Mouse (Mus musculus) CH12.LX (cell line): ENCODE data around the gene Hsd17b14. TPM values are rescaled to one million over a fixed set of nuclear protein-coding genes. Genes with fewer than 3 reads are reported as not detected.
A peak's percentile ranks its signal among the peaks of the same experiment; 100 is the strongest.

Experiments used
- DNase-seq: peaks from one replicate; pipeline ENCODE4 v3.0.0-alpha.2; 2013; ENCODE audit errors: extremely low read depth
- H3K27ac ChIP-seq: 2 replicates; pipeline ENCODE4 v1.5.1; 2012; ENCODE audit warnings: low read depth, mild to moderate bottlenecking, control low read depth, moderate library complexity; ENCODE audit not compliant: insufficient read depth
- H3K27me3 ChIP-seq: replicated peaks from 2 replicates; pipeline ENCODE3; 2012; ENCODE audit warnings: inconsistent platforms
- H3K36me3 ChIP-seq, 2 experiments: replicated peaks in 1 of 2; 2 replicates each; pipeline versions ENCODE3 to v1.6.1; 2012; ENCODE audit warnings: inconsistent platforms in 1 of 2, low read length in 1 of 2, mild to moderate bottlenecking in 1 of 2, mixed read lengths in 1 of 2, moderate library complexity in 1 of 2; ENCODE audit not compliant: control insufficient read depth in 1 of 2, insufficient read depth in 1 of 2
- H3K4me1 ChIP-seq, 2 experiments: 2 replicates each; pipeline ENCODE4 v1.6.1; 2012; ENCODE audit warnings: inconsistent platforms in 1 of 2, moderate library complexity in 1 of 2; ENCODE audit not compliant: insufficient read depth in 2 of 2, control insufficient read depth in 1 of 2
- H3K4me2 ChIP-seq: 2 replicates; pipeline ENCODE4 v1.6.1; 2012; ENCODE audit warnings: low read depth, mild to moderate bottlenecking, control low read depth; ENCODE audit not compliant: poor library complexity, insufficient read depth, severe bottlenecking
- H3K4me3 ChIP-seq, 3 experiments: fragments of 150-350 bp in 1 of 3; sonication (generic) in 1 of 3; replicated peaks in 1 of 3; 2 replicates each; pipeline versions ENCODE3 to v1.5.1; 2011 to 2012; ENCODE audit warnings: low read depth in 2 of 3, low read length in 2 of 3, mild to moderate bottlenecking in 2 of 3, moderate library complexity in 2 of 3, control low read depth in 1 of 3, improper control_type of control experiment in 1 of 3, inconsistent platforms in 1 of 3, mixed read lengths in 1 of 3; ENCODE audit not compliant: poor library complexity in 1 of 3
- H3K79me2 ChIP-seq: replicated peaks from 2 replicates; pipeline ENCODE4 v1.6.1; 2012; ENCODE audit warnings: mild to moderate bottlenecking, moderate library complexity; ENCODE audit not compliant: control insufficient read depth, poor library complexity, insufficient read depth, severe bottlenecking; ENCODE audit errors: extremely low read depth
- H3K9ac ChIP-seq: 2 replicates; pipeline ENCODE4 v1.6.1; 2012; ENCODE audit warnings: low read depth, mild to moderate bottlenecking, control low read depth, moderate library complexity; ENCODE audit not compliant: insufficient read depth
- H3K9me3 ChIP-seq: replicated peaks from 2 replicates; pipeline ENCODE3; 2012; ENCODE audit warnings: low read length, inconsistent platforms, mixed read lengths
- CHD1 ChIP-seq: IDR thresholded peaks from 2 replicates; pipeline ENCODE4 v1.6.1; 2012; ENCODE audit warnings: low read depth, low read length, improper control_type of control experiment, inconsistent platforms
- CTCF ChIP-seq, 2 experiments: IDR thresholded peaks in 1 of 2; conservative IDR thresholded peaks in 1 of 2; 2 replicates each; pipeline ENCODE4 v1.5.1; 2011 to 2012; ENCODE audit warnings: low read depth in 2 of 2, low read length in 2 of 2, improper control_type of control experiment in 1 of 2, inconsistent platforms in 1 of 2, mild to moderate bottlenecking in 1 of 2, moderate library complexity in 1 of 2
- E2F4 ChIP-seq: IDR thresholded peaks from 2 replicates; pipeline ENCODE4 v1.6.1; 2011; ENCODE audit warnings: low read depth, low read length, improper control_type of control experiment; ENCODE audit not compliant: insufficient replicate concordance
- ELF1 ChIP-seq: IDR thresholded peaks from 2 replicates; pipeline ENCODE4 v1.6.1; 2014; ENCODE audit warnings: low read depth, mild to moderate bottlenecking, inconsistent platforms, low read length, improper control_type of control experiment
- EP300 ChIP-seq: IDR thresholded peaks from 2 replicates; pipeline ENCODE4 v1.6.1; 2011; ENCODE audit warnings: low read length, improper control_type of control experiment
- GABPA ChIP-seq: IDR thresholded peaks from 2 replicates; pipeline ENCODE4 v1.6.1; 2012; ENCODE audit warnings: low read depth, low read length, improper control_type of control experiment, inconsistent platforms; ENCODE audit not compliant: insufficient replicate concordance
- JUND ChIP-seq: conservative IDR thresholded peaks from 2 replicates; pipeline ENCODE4 v1.6.1; 2011; ENCODE audit warnings: low read depth, low read length, improper control_type of control experiment
- KAT2A ChIP-seq: IDR thresholded peaks from 2 replicates; pipeline ENCODE4 v1.6.1; 2012; ENCODE audit warnings: low read length, improper control_type of control experiment, inconsistent platforms; ENCODE audit not compliant: insufficient replicate concordance
- MAFK ChIP-seq: IDR thresholded peaks from 2 replicates; pipeline ENCODE4 v1.6.1; 2011; ENCODE audit warnings: low read length, improper control_type of control experiment; ENCODE audit not compliant: insufficient replicate concordance
- MXI1 ChIP-seq: IDR thresholded peaks from 2 replicates; pipeline ENCODE4 v1.6.1; 2011; ENCODE audit warnings: mild to moderate bottlenecking, low read depth, low read length, improper control_type of control experiment
- MYC ChIP-seq: IDR thresholded peaks from 2 replicates; pipeline ENCODE4 v1.6.1; 2011; ENCODE audit warnings: low read depth, mild to moderate bottlenecking, improper control_type of control experiment, low read length
- NELFE ChIP-seq: IDR thresholded peaks from 2 replicates; pipeline ENCODE4 v1.6.1; 2011; ENCODE audit warnings: low read depth, low read length, improper control_type of control experiment
- NRF1 ChIP-seq: IDR thresholded peaks from 2 replicates; pipeline ENCODE4 v1.6.1; 2014; ENCODE audit warnings: low read depth, mild to moderate bottlenecking, inconsistent platforms, low read length, improper control_type of control experiment, moderate library complexity
- POLR2AphosphoS2 ChIP-seq: IDR thresholded peaks from 2 replicates; pipeline ENCODE4 v1.6.1; 2011; ENCODE audit warnings: low read depth, low read length, improper control_type of control experiment
- RAD21 ChIP-seq: IDR thresholded peaks from 2 replicates; pipeline ENCODE4 v1.6.1; 2011; ENCODE audit warnings: low read depth, mild to moderate bottlenecking, low read length, improper control_type of control experiment, moderate library complexity
- SIN3A ChIP-seq: IDR thresholded peaks from 2 replicates; pipeline ENCODE4 v1.6.1; 2012; ENCODE audit warnings: low read length, improper control_type of control experiment, inconsistent platforms
- SMC3 ChIP-seq: IDR thresholded peaks from 2 replicates; pipeline ENCODE4 v1.6.1; 2011; ENCODE audit warnings: low read depth, low read length, improper control_type of control experiment
- TCF12 ChIP-seq: IDR thresholded peaks from 2 replicates; pipeline ENCODE4 v1.6.1; 2014; ENCODE audit warnings: low read depth, mild to moderate bottlenecking, inconsistent platforms, low read length, improper control_type of control experiment
- UBTF ChIP-seq: IDR thresholded peaks from 2 replicates; pipeline ENCODE4 v1.6.1; 2012; ENCODE audit warnings: low read depth, mild to moderate bottlenecking, inconsistent platforms, low read length, improper control_type of control experiment, moderate library complexity
- ZC3H11A ChIP-seq: IDR thresholded peaks from 2 replicates; pipeline ENCODE4 v1.6.1; 2012; ENCODE audit warnings: low read depth, mild to moderate bottlenecking, inconsistent platforms, low read length, improper control_type of control experiment
- ZKSCAN1 ChIP-seq: IDR thresholded peaks from 2 replicates; pipeline ENCODE4 v1.6.1; 2012; ENCODE audit warnings: low read depth, inconsistent platforms, low read length, improper control_type of control experiment, borderline replicate concordance
- ZMIZ1 ChIP-seq: IDR thresholded peaks from 2 replicates; pipeline ENCODE4 v1.6.1; 2012; ENCODE audit warnings: low read depth, mild to moderate bottlenecking, inconsistent platforms, low read length, improper control_type of control experiment
- ZNF384 ChIP-seq: IDR thresholded peaks from 2 replicates; pipeline ENCODE4 v1.6.1; 2012; ENCODE audit warnings: low read depth, low read length, improper control_type of control experiment, inconsistent platforms
- dilution Hi-C: fragments of 300-500 bp; cut with MboI; formaldehyde crosslinking; loops from 2 replicates; pipeline ENCODE4 v1.14.3; 2020; ENCODE audit warnings: low sequenced_read_pairs; ENCODE audit not compliant: extremely low pct_unique_long_range_greater_than_20kb, extremely low pct_ligation_motif_present
- in situ Hi-C: fragments of 300-500 bp; cut with MboI; formaldehyde crosslinking; loops from 3 replicates; pipeline ENCODE4 v1.14.3; 2019; ENCODE audit warnings: low sequenced_read_pairs, low pct_ligation_motif_present, low pct_unique_long_range_greater_than_20kb, mixed read lengths
- polyA plus RNA-seq: library from polyadenylated mRNA; unstranded; fragments of >175 nt; gene quantifications from 2 replicates; pipeline ENCODE4 v1.2.1, GENCODE M21; 2012; ENCODE audit warnings: low read depth; ENCODE audit not compliant: insufficient read length
- total RNA-seq, 2 experiments: library from RNA; depleted of rRNA; stranded (reverse); fragments of 300-350 nt in 1 of 2; fragments of >200 nt in 1 of 2; gene quantifications; 2 replicates each; pipeline ENCODE4 v1.2.3; 2012 to 2014

The Hsd17b14 gene
- total and polyA plus RNA-seq, 3 experiments: 2.3 TPM; not detected in 2

GRCm38 (mm10) chr7:45525809-45526473 is 28.8 kb upstream of the Hsd17b14 start, which contains the start of the genes Ppp1r15a and Plekha4 (continued):
- TF ChIP-seq KAT2A (0 out of 2 replicates have a peak, but pooled peaks have one; percentile 11), JUND (no peak; the same call in 1 of the 2 replicates), ZKSCAN1 (no peak), ZMIZ1 (peak; percentile 91), SMC3 (no peak), EP300 (no peak), NELFE (peak; percentile 95), NRF1 (peak; percentile 39; the same call in 1 of the 2 replicates), MAFK (no peak), MXI1 (no peak; the same call in 1 of the 2 replicates), ELF1 (peak; percentile 85), E2F4 (no peak), POLR2AphosphoS2 (peak; percentile 90; the same call in 1 of the 2 replicates), TCF12 (peak; percentile 68), ZC3H11A (no peak), CHD1 (no peak), GABPA (no peak), SIN3A (no peak; the same call in 1 of the 2 replicates), CTCF (conservative IDR thresholded peaks at IDR 0.05 in 1 of 2, IDR thresholded peaks at IDR 0.05 in 1 of 2; ENCODE audit: low read depth in 2 of 2, low read length in 2 of 2) (no peak)
- TF ChIP-seq, all 38 proteins: peak for 16

GRCm38 (mm10) chr7:45526474-45527120 is 28.1 kb upstream of the Hsd17b14 start:
- H3K4me3 ChIP-seq: peak overlapping the region; percentile 44 to 92 (median 59)
- TF ChIP-seq CTCF (conservative IDR thresholded peaks at IDR 0.05 in 1 of 2, IDR thresholded peaks at IDR 0.05 in 1 of 2; ENCODE audit: low read depth in 2 of 2, low read length in 2 of 2): peak in 1 of 2 experiments; percentile 63; a peak in 2 of 4 replicates
- no peak; the same call in 1 of the 2 replicates for TF ChIP-seq JUND
- 0 out of 2 replicates have a peak, but pooled peaks have one; percentile 6 for TF ChIP-seq MYC
- peak; percentile 42 for TF ChIP-seq RAD21
- TF ChIP-seq UBTF: no peak
- peak; percentile 27; the same call in 1 of the 2 replicates for TF ChIP-seq ZNF384
- TF ChIP-seq SMC3: peak; percentile 38; the same call in 1 of the 2 replicates
- peak overlapping the region; percentile 41; the same call in 1 of the 2 replicates for H3K4me2 ChIP-seq
- peaks cover 8 to 45% of the 10 kb centered on the region in 2 experiments for H3K4me1 ChIP-seq
- peak; percentile 40 for DNase-seq
- H3K9ac ChIP-seq: peak overlapping the region; percentile 81
- in situ Hi-C loops: loop anchor here (10.0 kb wide), 1 partner anchor 58 kb away; no protein-coding TSS in a partner anchor
- H3K27ac ChIP-seq: peak overlapping the region; percentile 14; the same call in 1 of the 2 replicates
- dilution Hi-C loops: no loop called here
- peaks cover 19 to 29% of the 10 kb centered on the region in 2 experiments for H3K36me3 ChIP-seq
- H3K27me3 ChIP-seq: peaks cover 22% of the 10 kb centered on the region
- no peaks in the 10 kb centered on the region for H3K9me3 ChIP-seq
- H3K79me2 ChIP-seq: peaks cover 24% of the 10 kb centered on the region
